Mouse (Mus musculus): ENCODE data around the gene Ephb6. TPM values are rescaled to one million over a fixed set of nuclear protein-coding genes. Genes with fewer than 3 reads are reported as not detected.
A peak's percentile ranks its signal among the peaks of the same experiment; 100 is the strongest.

Ephb6 gene
- polyA plus RNA-seq, 1 experiment from 2014 or later, result 7.4 TPM

GRCm38 (mm10) chr6:41607637-41608036 lies 2.4 kb downstream of the Ephb6 start:
- Histone ChIP-seq H3K9ac (ENCODE audit: low read depth, low read length) (peak overlapping the region; percentile 14; the same call in 1 of the 2 replicates), H3K4me3 (ENCODE audit: low read length) (no peak overlapping the region), H3K4me2 (ENCODE audit: low read depth, low read length) (no peak overlapping the region), H3K27me3 (replicated peaks; ENCODE audit: control insufficient read depth, insufficient read depth, low read length) (peaks cover 3% of the 10 kb centered on the region; the same call in 1 of the 2 replicates), H3K9me3 (ENCODE audit: control insufficient read depth, low read length) (no peaks in the 10 kb centered on the region), H3K27ac (ENCODE audit: low read length) (no peak overlapping the region), H3K36me3 (ENCODE audit: control insufficient read depth, insufficient read depth, low read length) (no peaks in the 10 kb centered on the region), H3K4me1 (ENCODE audit: control insufficient read depth, insufficient read depth, low read length) (peaks cover 5% of the 10 kb centered on the region; the same call in 1 of the 2 replicates)
- no peak for ATAC-seq
- WGBS, result 64% methylated on average over 5 of the region's 5 CpGs

- ATAC-seq, result peak; percentile 88
- Histone ChIP-seq H3K9me3 (ENCODE audit: control insufficient read depth, low read length) (no peaks in the 10 kb centered on the region), H3K9ac (ENCODE audit: low read depth, low read length) (no peak overlapping the region), H3K4me3 (ENCODE audit: low read length) (no peak overlapping the region), H3K4me2 (ENCODE audit: low read depth, low read length) (no peak overlapping the region), H3K4me1 (ENCODE audit: control insufficient read depth, insufficient read depth, low read length) (no peaks in the 10 kb centered on the region), H3K27ac (ENCODE audit: low read length) (no peak overlapping the region), H3K36me3 (ENCODE audit: control insufficient read depth, insufficient read depth, low read length) (no peaks in the 10 kb centered on the region), H3K27me3 (replicated peaks; ENCODE audit: control insufficient read depth, insufficient read depth, low read length) (no peaks in the 10 kb centered on the region)
- 79% methylated on average over 9 of the region's 9 CpGs for WGBS
Observed at GRCm38 (mm10) chr6:41620173-41620798, 15.0 kb downstream of the Ephb6 start.

GRCm38 (mm10) chr6:41621241-41621990 lies 16.1 kb downstream of the Ephb6 start:
- Histone ChIP-seq H3K36me3 (ENCODE audit: control insufficient read depth, insufficient read depth, low read length) (no peaks in the 10 kb centered on the region), H3K4me2 (ENCODE audit: low read depth, low read length) (no peak overlapping the region), H3K27ac (ENCODE audit: low read length) (no peak overlapping the region), H3K4me3 (ENCODE audit: low read length) (no peak overlapping the region), H3K9ac (ENCODE audit: low read depth, low read length) (no peak overlapping the region), H3K4me1 (ENCODE audit: control insufficient read depth, insufficient read depth, low read length) (no peaks in the 10 kb centered on the region), H3K9me3 (ENCODE audit: control insufficient read depth, low read length) (no peaks in the 10 kb centered on the region), H3K27me3 (replicated peaks; ENCODE audit: control insufficient read depth, insufficient read depth, low read length) (no peaks in the 10 kb centered on the region)
- WGBS, result 87% methylated on average over 12 of the region's 12 CpGs
- no peak for ATAC-seq

GRCm38 (mm10) chr6:41622661-41623060 lies 17.4 kb downstream of the Ephb6 start:
- Histone ChIP-seq H3K9me3 (ENCODE audit: control insufficient read depth, low read length) (no peaks in the 10 kb centered on the region), H3K4me2 (ENCODE audit: low read depth, low read length) (no peak overlapping the region), H3K27ac (ENCODE audit: low read length) (no peak overlapping the region), H3K9ac (ENCODE audit: low read depth, low read length) (no peak overlapping the region), H3K4me1 (ENCODE audit: control insufficient read depth, insufficient read depth, low read length) (no peaks in the 10 kb centered on the region), H3K27me3 (replicated peaks; ENCODE audit: control insufficient read depth, insufficient read depth, low read length) (no peaks in the 10 kb centered on the region), H3K4me3 (ENCODE audit: low read length) (no peak overlapping the region), H3K36me3 (ENCODE audit: control insufficient read depth, insufficient read depth, low read length) (no peaks in the 10 kb centered on the region)
- no peak for ATAC-seq
- 68% methylated on average over 9 of the region's 9 CpGs for WGBS

- no peaks in the 10 kb centered on the region for H3K4me1 ChIP-seq (ENCODE audit: control insufficient read depth, insufficient read depth, low read length)
- no peak for ATAC-seq
- H3K27me3 ChIP-seq (replicated peaks; ENCODE audit: control insufficient read depth, insufficient read depth, low read length), result no peaks in the 10 kb centered on the region
- H3K4me2 ChIP-seq (ENCODE audit: low read depth, low read length), result no peak overlapping the region
- H3K9me3 ChIP-seq (ENCODE audit: control insufficient read depth, low read length), result no peaks in the 10 kb centered on the region
- H3K27ac ChIP-seq (ENCODE audit: low read length), result no peak overlapping the region
- H3K4me3 ChIP-seq (ENCODE audit: low read length), result no peak overlapping the region
- no peaks in the 10 kb centered on the region for H3K36me3 ChIP-seq (ENCODE audit: control insufficient read depth, insufficient read depth, low read length)
- 71% methylated on average over 1 of the region's 1 CpGs for WGBS
- no peak overlapping the region for H3K9ac ChIP-seq (ENCODE audit: low read depth, low read length)
Observed at GRCm38 (mm10) chr6:41628180-41628579, 22.9 kb downstream of the Ephb6 start.

GRCm38 (mm10) chr6:41630791-41631190 lies 25.5 kb downstream of the Ephb6 start:
- Histone ChIP-seq H3K36me3 (ENCODE audit: control insufficient read depth, insufficient read depth, low read length) (no peaks in the 10 kb centered on the region), H3K9me3 (ENCODE audit: control insufficient read depth, low read length) (no peaks in the 10 kb centered on the region), H3K4me3 (ENCODE audit: low read length) (no peak overlapping the region), H3K27ac (ENCODE audit: low read length) (no peak overlapping the region), H3K4me1 (ENCODE audit: control insufficient read depth, insufficient read depth, low read length) (no peaks in the 10 kb centered on the region), H3K4me2 (ENCODE audit: low read depth, low read length) (no peak overlapping the region), H3K9ac (ENCODE audit: low read depth, low read length) (no peak overlapping the region), H3K27me3 (replicated peaks; ENCODE audit: control insufficient read depth, insufficient read depth, low read length) (no peaks in the 10 kb centered on the region)
- 58% methylated on average over 2 of the region's 2 CpGs for WGBS
- ATAC-seq, result no peak

GRCm38 (mm10) chr6:41631549-41631948 lies 26.3 kb downstream of the Ephb6 start:
- Histone ChIP-seq H3K4me3 (ENCODE audit: low read length) (no peak overlapping the region), H3K4me2 (ENCODE audit: low read depth, low read length) (no peak overlapping the region), H3K27me3 (replicated peaks; ENCODE audit: control insufficient read depth, insufficient read depth, low read length) (no peaks in the 10 kb centered on the region), H3K9ac (ENCODE audit: low read depth, low read length) (no peak overlapping the region), H3K27ac (ENCODE audit: low read length) (no peak overlapping the region), H3K4me1 (ENCODE audit: control insufficient read depth, insufficient read depth, low read length) (no peaks in the 10 kb centered on the region), H3K36me3 (ENCODE audit: control insufficient read depth, insufficient read depth, low read length) (no peaks in the 10 kb centered on the region), H3K9me3 (ENCODE audit: control insufficient read depth, low read length) (no peaks in the 10 kb centered on the region)
- 86% methylated on average over 4 of the region's 4 CpGs for WGBS
- no peak for ATAC-seq

GRCm38 (mm10) chr6:41635211-41635610 lies 29.9 kb downstream of the Ephb6 start:
- Histone ChIP-seq H3K36me3 (ENCODE audit: control insufficient read depth, insufficient read depth, low read length) (no peaks in the 10 kb centered on the region), H3K9ac (ENCODE audit: low read depth, low read length) (no peak overlapping the region), H3K4me2 (ENCODE audit: low read depth, low read length) (no peak overlapping the region), H3K4me3 (ENCODE audit: low read length) (no peak overlapping the region), H3K27ac (ENCODE audit: low read length) (no peak overlapping the region), H3K9me3 (ENCODE audit: control insufficient read depth, low read length) (no peaks in the 10 kb centered on the region), H3K4me1 (ENCODE audit: control insufficient read depth, insufficient read depth, low read length) (no peaks in the 10 kb centered on the region), H3K27me3 (replicated peaks; ENCODE audit: control insufficient read depth, insufficient read depth, low read length) (no peaks in the 10 kb centered on the region)
- WGBS, result 63% methylated on average over 1 of the region's 1 CpGs
- no peak for ATAC-seq

- Histone ChIP-seq H3K27ac (ENCODE audit: low read length) (no peak within 1 kb of the TSS), H3K9ac (ENCODE audit: low read depth, low read length) (no peak within 1 kb of the TSS), H3K4me2 (ENCODE audit: low read depth, low read length) (peak within 1 kb of the TSS; percentile 27; the same call in 1 of the 2 replicates), H3K27me3 (replicated peaks; ENCODE audit: control insufficient read depth, insufficient read depth, low read length) (no peaks in the 10 kb centered on the region), H3K9me3 (ENCODE audit: control insufficient read depth, low read length) (no peaks in the 10 kb centered on the region), H3K36me3 (ENCODE audit: control insufficient read depth, insufficient read depth, low read length) (no peaks in the 10 kb centered on the region), H3K4me3 (ENCODE audit: low read length) (no peak within 1 kb of the TSS), H3K4me1 (ENCODE audit: control insufficient read depth, insufficient read depth, low read length) (no peaks in the 10 kb centered on the region)
- 22% methylated on average over 5 of the region's 5 CpGs for WGBS
- peak; percentile 14; the same call in 1 of the 2 replicates for ATAC-seq
Observed at GRCm38 (mm10) chr6:41636178-41636577, 30.9 kb downstream of the Ephb6 start, which contains the start of gene Trpv6. Trpv6 (minus strand) TSS chr6:41636405.

All from intestine, embryonic 16.5 days (tissue).